Mouse (Mus musculus): ENCODE results near the gene Lhfpl3. TPM values are rescaled to one million over a fixed set of nuclear protein-coding genes. Genes with fewer than 3 reads are reported as not detected.

Lhfpl3 gene
- 31.9 TPM for polyA plus RNA-seq (2015; fragmentation: Illumina TruSeq; extraction: RNeasy Lipid Tissue Mini Kit (QIAGEN cat#74804); ENCODE audit: low read depth, low replicate concordance)

GRCm38 (mm10) chr5:22745885-22746532 is at the start of gene Lhfpl3:
Lhfpl3 (plus strand) TSS chr5:22746059.

Other genes with a start within 250 kb of the Lhfpl3 start
- gene Orc5, start 195.6 kb upstream of the Lhfpl3 start, polyA plus RNA-seq (2015; fragmentation: Illumina TruSeq; extraction: RNeasy Lipid Tissue Mini Kit (QIAGEN cat#74804); ENCODE audit: low read depth, low replicate concordance) = 34.6 TPM

Data from brain, adult 10 weeks (tissue).